Mouse (Mus musculus) T-helper 17 cell (primary cell): ENCODE results near the gene Rab6b.
"Not testable (repeated sequence)": the region's sequence is repeated elsewhere in the genome, so short reads cannot be mapped to it uniquely, and the experiment has no call there.

Source experiments
- in situ Hi-C, 2 experiments: fragments of 300-600 bp; cut with MboI, MseI; formaldehyde crosslinking; loops; 1 replicate in 1 of 2; 2 replicates in 1 of 2; pipeline ENCODE4 v1.15.1; 2025; ENCODE audit warnings: high pct_unique_total_duplicates in 2 of 2

The Rab6b gene

GRCm38 (mm10) chr9:103139481-103139880 lies 27.9 kb downstream of the Rab6b start:
- in situ Hi-C loops: no loop called here

- in situ Hi-C loops: no loop called here
These were observed 28.8 kb downstream of the Rab6b start for GRCm38 (mm10) chr9:103140384-103140783.

GRCm38 (mm10) chr9:103141266-103141665 lies 29.7 kb downstream of the Rab6b start:
- in situ Hi-C loops: no loop called here

- in situ Hi-C loops: no loop called here
These were observed 32.3 kb downstream of the Rab6b start for GRCm38 (mm10) chr9:103143881-103144280.

- in situ Hi-C loops: no loop called here
These were observed 33.8 kb downstream of the Rab6b start for GRCm38 (mm10) chr9:103145351-103145750.

- in situ Hi-C loops: no loop called here
These were observed 34.7 kb downstream of the Rab6b start for GRCm38 (mm10) chr9:103146257-103146656.

- in situ Hi-C loops: no loop called here
These were observed 35.1 kb downstream of the Rab6b start for GRCm38 (mm10) chr9:103146703-103147102.

GRCm38 (mm10) chr9:103147103-103147502 lies 35.5 kb downstream of the Rab6b start:
- in situ Hi-C loops: no loop called here

- in situ Hi-C loops: no loop called here
These were observed 37.6 kb downstream of the Rab6b start for GRCm38 (mm10) chr9:103149074-103149799.

GRCm38 (mm10) chr9:103153286-103153685 lies 41.7 kb downstream of the Rab6b start:
- in situ Hi-C loops: no loop called here

- in situ Hi-C loops: no loop called here
These were observed 43.0 kb downstream of the Rab6b start for GRCm38 (mm10) chr9:103154568-103154967.

GRCm38 (mm10) chr9:103155158-103155557 lies 43.6 kb downstream of the Rab6b start:
- in situ Hi-C loops: not testable (repeated sequence)

GRCm38 (mm10) chr9:103163806-103164205 lies 52.2 kb downstream of the Rab6b start:
- in situ Hi-C loops: no loop called here

GRCm38 (mm10) chr9:103168046-103168445 lies 56.5 kb downstream of the Rab6b start:
- in situ Hi-C loops: no loop called here

GRCm38 (mm10) chr9:103168771-103169170 lies 57.2 kb downstream of the Rab6b start:
- in situ Hi-C loops: no loop called here

- in situ Hi-C loops: no loop called here
These were observed 63.4 kb downstream of the Rab6b start for GRCm38 (mm10) chr9:103174771-103175519.

- in situ Hi-C loops: no loop called here
These were observed 64.1 kb downstream of the Rab6b start for GRCm38 (mm10) chr9:103175692-103176091.

GRCm38 (mm10) chr9:103180303-103180702 lies 68.7 kb downstream of the Rab6b start:
- in situ Hi-C loops: loop anchor here in 1 of 2 experiments (5.0 kb wide), 1 partner anchor 88 kb away; no protein-coding TSS in a partner anchor

GRCm38 (mm10) chr9:103180807-103181565 lies 69.4 kb downstream of the Rab6b start:
- in situ Hi-C loops: loop anchor here in 1 of 2 experiments (5.0 kb wide), 1 partner anchor 89 kb away; no protein-coding TSS in a partner anchor

GRCm38 (mm10) chr9:103181886-103182285 lies 70.3 kb downstream of the Rab6b start:
- in situ Hi-C loops: loop anchor here in 1 of 2 experiments (5.0 kb wide), 1 partner anchor 90 kb away; no protein-coding TSS in a partner anchor

- in situ Hi-C loops: loop anchor here in 1 of 2 experiments (5.0 kb wide), 1 partner anchor 93 kb away; no protein-coding TSS in a partner anchor
These were observed 73.3 kb downstream of the Rab6b start for GRCm38 (mm10) chr9:103184855-103185254.

GRCm38 (mm10) chr9:103185946-103186345 lies 74.4 kb downstream of the Rab6b start:
- in situ Hi-C loops: no loop called here
